Mouse (Mus musculus) cerebellum, adult 11-12 months (tissue): ENCODE data around the gene Cdr2.
"Not testable (repeated sequence)": the region's sequence is repeated elsewhere in the genome, so short reads cannot be mapped to it uniquely, and the experiment has no call there.

Source experiments
- DNase-seq: peaks from one replicate; pipeline ENCODE4 v3.0.0; 2022

Cdr2 gene

DNA sequence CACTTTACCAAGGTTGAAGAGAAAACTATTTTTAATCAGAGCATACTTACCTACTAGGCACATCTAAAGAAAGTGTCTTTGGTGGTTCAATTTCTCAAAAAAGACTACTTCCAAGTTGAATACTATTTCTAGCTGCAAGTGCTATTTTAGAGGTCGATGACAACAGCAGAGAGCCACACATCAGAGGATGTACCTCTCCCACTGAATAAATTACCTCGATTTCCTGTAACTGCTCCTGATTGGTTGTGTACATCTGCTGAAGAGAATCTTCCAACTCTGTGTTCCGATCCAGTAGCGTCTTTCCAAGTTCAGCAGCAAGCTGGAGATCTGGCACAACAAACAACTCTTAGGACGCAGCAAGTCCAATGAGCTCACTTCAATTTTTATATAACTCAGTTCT is 12.0 kb downstream of the Cdr2 start:
- DNase-seq = no peak

DNA sequence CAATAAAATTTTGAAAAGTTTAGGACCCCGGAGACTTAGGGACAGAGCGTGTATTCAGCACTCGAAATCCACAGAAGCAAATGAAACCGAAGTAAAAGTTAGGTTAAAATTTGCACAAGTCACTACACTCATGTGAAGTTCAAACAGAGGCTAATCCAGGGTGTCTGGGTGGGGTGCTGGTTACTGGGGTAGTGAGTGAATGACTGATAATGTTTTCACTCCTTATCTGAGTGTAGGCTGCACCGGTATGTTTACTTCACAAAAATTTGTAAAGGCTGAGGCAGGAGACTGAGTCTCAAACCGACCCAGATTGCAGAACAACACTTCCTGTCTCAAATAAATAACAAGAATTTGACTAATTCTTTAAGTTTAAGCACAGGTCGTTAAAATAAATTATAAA is 12.9 kb downstream of the Cdr2 start:
- DNase-seq = no peak

DNA sequence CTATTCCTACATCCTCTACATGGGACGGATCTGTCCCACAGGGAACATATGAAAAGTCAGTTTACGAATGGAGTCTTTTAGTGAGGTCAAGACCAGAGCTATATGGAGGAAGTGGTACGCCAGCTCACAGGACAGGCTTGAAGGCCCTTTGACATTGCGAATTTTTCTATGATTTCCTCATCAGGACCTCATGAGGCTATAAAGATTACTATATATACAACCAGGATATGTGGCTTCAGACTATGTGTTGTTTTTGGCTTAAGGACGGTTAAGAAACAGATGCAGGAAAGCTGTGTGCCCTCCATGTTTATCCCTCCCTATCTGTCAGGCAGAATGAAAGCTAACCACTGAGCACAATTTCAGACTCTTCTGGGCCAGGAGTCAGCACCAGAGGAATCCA is 19.0 kb downstream of the Cdr2 start:
- no peak for DNase-seq

DNA sequence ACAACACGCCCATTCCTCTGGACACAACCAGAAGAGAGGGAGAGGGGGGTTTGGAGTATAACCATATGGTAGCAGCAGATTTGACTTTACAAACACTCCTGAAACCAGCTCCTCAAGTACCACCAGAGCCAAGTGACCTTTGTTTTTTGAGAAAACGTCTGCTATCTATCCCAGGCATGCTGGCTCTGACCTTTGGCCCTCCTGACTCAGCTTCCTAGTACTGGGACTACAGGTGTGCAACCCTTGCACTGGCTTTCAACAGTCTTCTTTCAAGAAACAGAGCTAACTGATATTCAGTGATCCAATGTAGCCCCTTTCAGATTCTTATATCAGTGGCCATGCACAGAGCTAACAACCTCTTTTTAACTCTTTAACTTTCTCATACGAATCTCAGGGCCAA is 20.2 kb downstream of the Cdr2 start:
- DNase-seq = no peak

DNA sequence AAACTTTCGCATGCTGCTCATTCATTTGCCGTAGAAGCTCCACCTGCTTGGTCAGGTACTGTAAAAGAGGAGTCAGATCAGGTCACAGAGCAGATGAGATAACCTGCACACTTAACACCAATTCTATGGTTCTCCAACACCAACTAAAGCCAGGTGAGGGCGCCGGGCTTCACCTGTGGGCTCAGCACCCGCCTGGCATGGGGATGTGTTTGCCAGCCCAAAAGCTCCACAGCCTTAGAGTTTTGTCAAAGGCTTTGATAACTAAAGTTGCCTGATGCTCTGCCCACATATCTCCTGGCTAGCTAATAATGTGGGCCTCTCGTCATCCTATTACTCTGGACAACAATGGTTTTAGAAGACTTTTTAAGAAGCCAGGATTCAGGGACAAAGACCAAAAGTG is 21.5 kb downstream of the Cdr2 start:
- no peak for DNase-seq

DNA sequence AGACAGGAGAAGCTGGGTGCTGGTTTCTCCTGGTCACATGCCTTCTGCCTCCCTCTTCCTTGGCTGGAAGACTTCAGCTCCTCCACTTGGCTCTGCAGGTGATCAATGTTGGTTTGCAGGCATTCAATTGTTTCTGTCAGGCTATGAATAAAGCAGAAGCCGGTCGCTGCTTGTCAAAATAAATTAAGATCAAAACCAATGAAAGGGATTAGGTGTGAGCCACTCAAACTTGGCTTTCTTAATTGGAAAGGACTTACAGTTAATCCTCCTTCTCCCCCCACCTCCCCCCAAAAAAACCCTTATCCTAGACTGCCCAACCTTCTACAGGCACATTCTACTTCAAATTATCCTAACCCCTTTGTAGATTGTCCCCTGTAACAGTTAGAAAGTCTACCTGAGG is 22.0 kb downstream of the Cdr2 start:
- DNase-seq = no peak

DNA sequence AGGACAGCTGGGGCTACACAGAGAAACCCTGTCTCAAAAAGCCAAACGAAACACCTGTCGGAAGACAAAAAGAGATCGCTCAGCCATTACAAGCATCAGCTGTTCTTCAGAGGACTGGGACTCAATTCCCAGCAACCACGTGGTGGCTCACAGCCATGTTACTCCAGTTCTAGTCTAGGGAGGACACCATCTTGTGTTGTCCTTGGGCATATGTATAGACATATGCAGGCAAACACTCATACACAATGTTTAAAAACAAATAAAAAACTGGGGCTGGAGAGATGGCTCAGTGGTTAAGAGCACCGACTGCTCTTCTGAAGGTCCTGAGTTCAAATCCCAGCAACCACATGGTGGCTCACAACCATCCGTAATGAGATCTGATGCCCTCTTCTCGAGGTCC is 28.5 kb downstream of the Cdr2 start:
- DNase-seq = not testable (repeated sequence)

DNA sequence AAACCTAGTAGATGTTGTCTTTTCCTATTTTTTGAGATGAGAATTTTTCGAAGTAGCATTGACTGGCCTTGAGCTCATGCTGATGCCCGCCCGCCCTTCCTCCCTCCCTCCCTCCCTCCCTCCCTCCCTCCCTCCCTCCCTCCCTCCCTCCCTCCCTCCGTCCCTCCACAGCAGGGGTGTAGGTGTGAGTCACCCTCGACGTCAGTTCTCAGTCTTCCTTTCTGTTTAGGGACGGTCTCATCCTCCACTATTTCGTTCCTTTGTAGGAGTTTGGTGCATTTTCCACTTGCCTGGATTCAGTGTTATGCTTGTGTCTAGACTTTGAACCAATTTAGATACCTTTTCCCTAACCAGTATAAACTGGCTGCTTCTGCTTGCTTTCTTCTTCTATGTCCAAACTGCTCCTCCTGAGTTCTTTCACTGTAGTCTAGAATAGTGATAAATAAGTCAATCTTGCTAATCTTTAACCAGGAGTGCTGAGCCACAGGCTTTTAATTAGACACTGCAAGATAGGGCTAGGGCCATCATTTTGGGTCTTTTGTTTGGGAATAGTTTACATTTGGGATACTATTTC is 38.1 kb downstream of the Cdr2 start:
- DNase-seq = no peak

DNA sequence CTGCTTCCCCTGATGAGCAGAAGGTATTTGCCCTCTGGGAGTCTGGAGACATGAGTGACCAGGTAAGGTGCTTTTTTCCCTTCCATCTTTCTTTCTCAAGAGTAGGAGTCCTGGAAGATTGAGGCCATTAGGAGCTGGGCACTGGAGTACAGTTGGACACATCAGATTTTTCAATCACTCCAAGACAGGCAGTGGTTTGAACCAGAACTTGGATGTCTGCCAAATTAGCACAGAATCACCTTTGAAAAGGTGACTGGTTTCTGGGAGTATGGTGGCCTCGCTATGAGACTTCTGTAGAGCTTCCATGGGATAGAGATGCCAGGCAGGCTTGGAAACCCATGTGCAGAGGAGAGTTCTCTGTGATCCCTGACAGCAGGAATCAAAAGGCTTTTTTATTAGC is 39.6 kb downstream of the Cdr2 start:
- no peak for DNase-seq

DNA sequence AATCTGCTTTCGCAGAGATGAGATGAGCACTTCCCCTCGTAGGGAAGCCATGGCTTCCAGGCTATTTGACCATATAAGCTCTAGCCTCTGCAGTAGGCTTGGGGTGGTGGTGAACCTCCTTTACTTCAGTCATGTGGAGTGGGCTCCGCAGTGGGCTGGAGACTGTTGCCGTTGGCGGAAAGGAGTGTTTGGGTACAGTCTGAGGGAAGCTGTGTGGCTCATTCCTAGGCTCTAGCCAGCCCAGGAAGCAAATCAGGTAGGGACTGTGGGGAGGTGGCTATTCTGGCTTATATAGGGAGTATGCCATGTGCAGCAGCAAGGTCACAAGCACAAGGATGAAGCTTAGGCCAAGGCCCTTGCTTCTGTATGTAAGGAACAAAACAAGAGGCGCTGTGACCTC is 40.9 kb downstream of the Cdr2 start:
- no peak for DNase-seq

DNA sequence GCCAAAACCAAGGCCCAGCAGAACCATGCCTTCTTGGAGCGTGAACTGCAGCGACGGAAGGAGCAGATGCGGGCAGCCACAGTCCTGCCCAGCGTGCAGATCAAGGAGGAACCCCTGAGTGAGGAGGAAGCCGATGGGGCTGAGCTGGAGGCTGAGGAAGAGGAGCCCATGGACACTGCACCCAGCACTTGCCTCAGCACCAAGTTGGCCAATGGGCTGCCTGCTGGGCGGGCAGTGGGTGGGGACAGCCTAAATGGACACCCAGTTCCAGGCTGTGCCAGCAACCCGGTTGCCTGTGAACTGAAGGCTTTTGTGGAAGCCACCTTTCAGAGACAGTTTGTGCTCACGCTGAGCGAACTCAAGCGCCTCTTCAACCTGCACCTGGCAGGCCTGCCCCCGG is 41.8 kb downstream of the Cdr2 start:
- no peak for DNase-seq

DNA sequence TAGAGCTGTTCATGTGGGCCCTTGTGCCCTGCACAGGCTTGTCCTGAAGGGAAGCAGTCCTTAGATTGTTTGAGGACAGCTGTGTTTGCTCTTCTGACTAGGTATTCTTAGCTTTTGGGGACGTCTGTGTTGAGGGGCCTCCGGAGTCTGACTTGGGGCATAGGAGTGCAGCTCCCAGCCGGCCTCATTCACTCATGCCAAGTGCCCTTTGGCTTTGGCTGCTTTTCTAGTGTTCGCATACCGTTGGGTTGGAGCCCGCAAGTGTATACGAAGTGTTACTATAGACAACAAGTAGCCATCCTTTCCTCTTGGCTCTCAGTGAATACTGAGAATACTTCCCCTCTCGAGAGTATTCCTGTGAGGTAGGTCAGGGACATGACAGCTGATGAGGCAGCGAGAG is 43.9 kb downstream of the Cdr2 start:
- no peak for DNase-seq

DNA sequence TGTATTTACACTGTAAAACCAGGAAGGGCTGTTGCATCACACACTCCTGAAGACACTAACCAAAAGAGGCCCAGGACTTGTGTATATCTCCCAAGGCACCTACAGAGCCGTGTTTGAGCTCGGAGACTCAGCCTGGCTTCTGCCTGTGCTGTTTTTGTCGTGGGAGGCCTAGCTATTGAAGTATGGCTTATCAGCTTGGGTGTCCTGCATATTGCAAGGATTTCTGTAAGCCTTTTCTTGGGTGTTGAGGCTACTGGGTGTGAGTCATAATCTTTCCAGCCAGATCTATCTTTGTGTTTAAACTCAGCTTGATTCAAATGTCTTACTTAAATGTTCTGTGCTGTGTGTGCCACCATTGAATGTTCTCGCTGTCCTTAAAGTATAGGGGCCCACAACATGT is 45.6 kb downstream of the Cdr2 start:
- no peak for DNase-seq

DNA sequence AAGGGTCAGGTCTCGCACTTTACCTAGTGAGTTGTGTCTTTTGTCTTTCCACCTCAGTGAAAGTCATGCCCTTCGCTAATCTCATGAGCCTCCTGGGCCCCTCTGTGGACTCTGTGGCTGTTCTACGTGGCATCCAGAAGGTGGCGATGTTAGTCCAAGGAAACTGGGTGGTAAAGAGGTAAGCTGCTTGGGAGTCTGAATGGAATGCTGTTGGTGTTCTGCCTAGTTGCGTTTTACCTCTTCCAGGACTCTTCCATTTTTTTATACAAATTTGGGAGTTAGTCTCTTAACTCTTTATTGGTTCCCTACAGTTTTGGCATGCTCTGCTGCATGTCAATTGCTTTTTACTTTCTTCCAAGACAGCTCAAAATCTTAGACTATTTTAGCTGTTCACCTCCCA is 47.4 kb downstream of the Cdr2 start:
- DNase-seq = no peak

DNA sequence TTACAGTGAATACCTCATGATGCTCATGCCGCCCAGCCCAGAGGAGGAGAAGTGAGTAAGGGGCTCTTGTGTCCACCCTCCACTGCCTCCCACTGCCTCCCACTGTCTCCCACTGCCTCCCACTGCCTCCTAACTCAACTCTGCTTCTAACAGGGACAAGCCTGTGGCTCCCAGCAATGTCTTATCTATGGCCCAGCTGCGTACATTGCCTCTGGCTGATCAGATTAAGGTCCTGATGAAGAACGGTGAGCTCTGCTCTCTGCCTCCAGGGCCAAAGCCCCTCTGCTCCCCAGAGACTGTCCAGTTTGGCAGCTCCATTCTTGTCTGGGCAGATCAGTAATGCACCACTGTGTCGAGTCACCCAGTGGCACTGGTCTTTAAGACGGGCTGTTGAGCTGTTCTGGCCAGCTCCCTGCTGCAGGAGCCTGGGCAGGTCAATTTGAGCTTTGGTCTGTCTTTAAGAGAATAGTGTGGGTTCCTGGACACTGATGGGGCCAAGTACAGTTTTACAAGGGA is 48.4 kb downstream of the Cdr2 start:
- no peak for DNase-seq

DNA sequence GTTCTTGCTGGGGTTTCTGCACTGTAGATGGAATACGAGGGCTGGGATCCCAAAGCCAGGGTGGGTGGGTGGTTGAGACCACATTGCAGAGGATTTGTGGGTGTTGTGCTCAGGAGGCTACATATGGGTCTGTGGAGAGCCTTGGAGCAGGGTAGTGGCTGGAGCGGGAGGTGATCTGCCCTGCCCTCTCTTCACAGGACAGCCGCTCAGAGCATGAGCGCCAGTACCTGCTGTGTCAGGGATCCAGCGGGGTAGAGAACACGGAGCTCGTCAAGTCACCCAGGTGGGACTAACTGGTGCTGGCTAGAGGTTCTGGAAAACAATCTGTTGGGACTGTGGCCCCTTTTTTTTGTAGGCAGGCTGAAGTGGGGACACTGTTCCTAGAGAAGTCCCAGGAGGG is 49.0 kb downstream of the Cdr2 start:
- DNase-seq = no peak

DNA sequence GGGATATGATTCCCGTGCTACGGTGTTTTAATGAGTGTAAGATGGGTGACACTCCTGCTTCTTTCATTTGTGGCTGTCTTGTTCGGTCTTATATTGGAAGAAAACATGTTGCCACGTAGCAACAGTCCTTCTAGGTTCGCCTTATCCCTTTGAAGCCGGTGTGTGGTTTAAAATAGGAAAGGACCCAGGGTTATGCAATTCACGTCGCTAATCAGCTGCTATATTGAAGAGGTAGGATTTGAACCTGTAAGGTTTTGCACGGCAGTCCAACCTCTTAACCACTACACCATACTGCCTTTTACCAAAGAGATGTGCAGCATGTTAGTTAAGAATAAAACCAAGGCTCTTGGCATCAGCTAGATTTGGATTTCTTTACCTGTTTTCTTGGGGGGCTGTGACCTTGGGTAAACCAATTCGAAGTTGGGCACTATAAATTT is 63.6 kb downstream of the Cdr2 start:
- peak; percentile 58 for DNase-seq

DNA sequence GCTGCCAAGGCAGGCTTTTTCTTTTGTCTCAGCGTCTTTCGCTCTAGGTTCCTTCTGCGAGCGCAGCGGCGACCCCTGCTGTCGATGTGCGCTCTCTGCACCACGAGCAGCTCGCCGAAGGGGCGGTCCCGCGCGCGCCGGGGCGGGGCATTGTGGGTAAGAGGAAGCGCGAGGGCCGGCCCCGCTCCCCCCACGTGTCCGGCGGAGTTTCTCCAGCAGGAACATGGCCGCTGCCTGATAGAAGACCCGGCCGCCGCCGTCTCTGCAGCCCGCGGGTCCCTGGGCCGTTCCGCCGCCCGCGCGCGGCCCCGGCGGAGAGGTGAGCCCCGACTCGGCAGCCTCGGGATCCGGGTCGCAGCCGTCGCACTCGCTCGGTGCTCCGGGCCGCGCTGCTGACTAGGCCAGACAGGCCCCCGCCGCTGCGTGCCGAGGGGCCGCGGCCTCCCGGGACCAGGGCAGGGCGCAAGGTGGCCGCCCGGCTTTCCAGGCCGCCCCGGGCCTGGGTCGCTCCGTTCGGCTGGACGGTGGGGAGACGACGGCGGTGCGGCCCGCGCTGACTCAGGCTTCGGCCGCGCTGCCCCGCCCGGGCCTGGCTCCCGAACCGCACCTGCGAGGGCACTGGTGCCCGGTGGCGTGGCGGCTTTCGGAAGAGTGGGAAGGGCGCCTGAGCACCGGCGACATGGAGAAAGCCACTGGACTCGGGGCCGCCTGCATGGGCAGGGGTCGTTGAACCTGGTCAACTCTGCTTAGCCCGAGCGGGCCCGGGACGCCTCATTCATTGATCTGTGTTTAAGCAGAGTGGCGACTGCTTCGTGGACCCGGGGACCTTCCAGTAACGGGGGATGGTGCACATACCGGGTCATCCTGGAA is 64.3 kb downstream of the Cdr2 start, which contains the start of gene Polr3e:
Polr3e (plus strand) TSS at position 153 of the 870 bp plus-strand sequence.
- DNase-seq = peak; percentile 99

DNA sequence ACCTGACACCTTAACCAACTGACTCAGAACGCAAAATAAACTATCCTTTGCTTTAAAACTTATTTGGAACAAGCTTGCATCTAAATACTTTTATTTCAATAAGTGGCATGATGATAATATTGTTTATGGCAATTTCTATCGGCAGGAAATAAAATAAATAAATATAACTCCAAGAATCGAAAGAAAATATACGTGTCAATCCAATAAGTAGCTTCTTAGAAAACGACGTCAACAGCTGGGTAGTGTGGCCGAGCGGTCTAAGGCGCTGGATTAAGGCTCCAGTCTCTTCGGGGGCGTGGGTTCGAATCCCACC is 64.9 kb downstream of the Cdr2 start:
- no peak for DNase-seq

DNA sequence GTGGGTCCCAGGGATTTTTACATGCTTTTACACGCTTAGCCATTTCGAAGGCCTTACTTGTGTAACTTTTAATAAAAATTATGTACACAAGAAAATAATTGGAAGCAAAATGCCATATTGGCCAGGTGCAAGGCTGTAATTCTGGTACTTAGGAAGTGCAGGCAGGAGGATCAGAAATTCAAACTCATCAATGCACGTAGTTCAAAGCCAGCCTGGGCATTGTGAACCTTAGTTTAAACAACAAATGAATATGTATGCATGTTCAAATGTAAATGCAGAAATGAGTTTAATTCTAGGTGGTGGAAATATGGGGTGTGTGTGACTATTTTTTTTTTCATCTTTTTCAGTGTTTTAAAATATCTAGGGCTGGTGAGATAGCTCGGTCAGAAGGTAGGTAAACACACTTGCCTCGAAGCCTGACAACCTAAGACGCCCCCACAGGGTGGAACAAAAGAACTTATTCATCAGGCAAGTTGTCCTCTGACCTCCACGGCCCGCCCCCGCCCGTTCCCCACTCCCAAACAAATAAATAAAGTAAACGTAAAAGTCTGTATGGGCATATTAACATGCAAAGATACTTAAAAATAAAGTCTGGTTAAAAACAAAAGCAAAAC is 65.7 kb downstream of the Cdr2 start:
- DNase-seq = no peak

DNA sequence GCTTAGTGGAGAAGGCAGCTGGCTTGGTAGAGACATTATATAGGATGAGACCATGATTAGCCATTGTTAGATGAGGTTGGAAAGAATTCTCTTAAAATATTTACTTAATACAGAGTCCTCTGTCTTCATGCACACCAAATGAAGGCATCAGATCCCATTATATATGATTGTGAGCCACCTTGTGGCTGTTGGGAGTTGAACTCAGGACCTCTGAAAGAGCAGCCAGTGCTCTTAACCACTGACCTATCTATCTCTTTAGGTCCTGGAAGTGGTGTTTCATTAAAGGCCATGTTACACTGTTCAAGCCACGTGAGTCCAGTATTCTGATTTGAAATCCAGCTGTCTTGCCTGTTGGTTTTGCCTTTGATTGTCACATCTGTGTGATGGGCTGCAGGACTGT is 68.8 kb downstream of the Cdr2 start:
- no peak for DNase-seq

DNA sequence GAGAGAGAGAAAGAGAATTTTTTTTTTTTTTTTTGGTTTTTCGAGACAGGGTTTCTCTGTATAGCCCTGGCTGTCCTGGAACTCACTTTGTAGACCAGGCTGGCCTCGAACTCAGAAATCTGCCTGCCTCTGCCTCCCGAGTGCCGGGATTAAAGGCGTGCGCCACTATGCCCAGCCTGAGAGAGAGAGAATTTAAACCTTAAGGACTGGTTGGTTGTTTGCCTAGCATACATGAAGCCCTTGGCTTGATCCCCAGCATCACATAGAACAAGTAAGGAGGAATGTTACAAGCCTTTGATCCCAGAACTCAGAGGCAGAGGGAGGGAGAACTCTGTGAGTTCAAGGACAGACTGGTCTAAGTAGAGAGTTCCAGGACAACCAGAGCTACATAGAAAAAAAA is 70.8 kb downstream of the Cdr2 start:
- DNase-seq = not testable (repeated sequence)

DNA sequence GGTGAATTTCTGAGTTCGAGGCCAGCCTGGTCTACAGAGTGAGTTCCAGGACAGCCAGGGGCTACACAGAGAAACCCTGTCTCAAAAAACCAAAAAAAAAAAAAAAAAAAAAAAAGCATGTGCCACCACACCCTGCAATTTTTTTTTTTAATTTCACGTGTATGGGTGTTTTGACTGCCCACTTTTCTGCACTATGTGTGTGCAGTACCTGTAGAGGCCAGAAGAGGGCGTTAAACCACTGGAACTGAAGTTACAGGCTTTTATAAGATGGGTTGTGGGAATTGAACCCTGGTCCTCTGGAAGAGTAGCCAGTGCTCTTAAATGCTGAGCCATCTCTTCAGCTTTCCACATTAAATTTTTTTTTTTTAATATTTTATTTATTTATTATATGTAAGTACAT is 71.9 kb downstream of the Cdr2 start:
- not testable (repeated sequence) for DNase-seq
